Mouse (Mus musculus): ENCODE measurements around the gene Gm38119.
"Not testable (repeated sequence)": the region's sequence is repeated elsewhere in the genome, so short reads cannot be mapped to it uniquely, and the experiment has no call there.

Gene Gm38119

DNA sequence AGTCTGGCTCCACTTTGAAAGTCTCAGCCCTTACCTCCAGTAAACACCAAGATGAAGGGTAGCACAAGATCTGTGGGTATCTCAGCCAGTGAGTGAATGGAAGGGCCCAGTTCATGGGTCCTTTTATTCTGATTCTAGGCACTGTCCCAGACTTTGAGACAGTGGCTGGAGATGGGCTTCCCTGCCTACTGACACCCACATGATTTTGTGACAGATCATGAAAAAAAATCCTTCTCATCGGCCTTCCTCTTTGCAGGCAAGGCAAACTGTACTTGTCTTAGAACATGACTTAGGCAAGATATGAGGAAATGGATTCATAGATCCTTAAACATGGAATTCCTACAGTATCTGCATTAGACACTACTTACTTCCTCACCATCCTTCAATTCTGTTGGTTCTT lies at the start of gene Gm38119:
Gene Gm38119 (minus strand): TSS at position 101 of the 400 bp plus-strand sequence.
- DNase-seq (ENCODE audit: low spot score): no peak

DNA sequence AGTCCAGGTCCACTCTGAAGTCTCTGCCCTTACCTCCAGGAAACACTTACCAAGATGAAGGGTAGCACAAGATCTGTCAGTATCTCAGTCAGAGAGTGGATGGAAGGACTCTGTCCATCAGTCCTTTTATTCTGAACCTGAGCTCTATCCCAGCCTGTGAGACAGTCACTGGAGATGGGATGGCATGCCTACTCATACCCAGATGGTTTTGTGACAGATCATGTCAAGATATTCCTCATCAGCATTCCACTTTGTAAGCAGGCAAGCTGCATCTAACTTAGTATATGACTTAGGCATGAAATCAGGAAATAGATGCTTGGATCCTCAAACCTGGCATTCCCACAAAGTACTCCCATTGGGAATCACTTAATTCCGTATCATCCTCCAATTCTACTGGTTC lies 39.9 kb upstream of the Gm38119 start, which contains the start of gene Lce1i:
Gene Lce1i (minus strand): TSS at position 101 of the 400 bp plus-strand sequence.
- no peak for DNase-seq (ENCODE audit: low spot score)

- DNase-seq (ENCODE audit: low spot score): no peak
Observed at GRCm38 (mm10) chr3:92771573-92771972, 32.7 kb upstream of the Gm38119 start.

- DNase-seq (ENCODE audit: low spot score): no peak
Observed at GRCm38 (mm10) chr3:92764965-92765364, 26.1 kb upstream of the Gm38119 start, which contains the start of gene Lce1h. Lce1h (minus strand) TSS chr3:92765065.

- DNase-seq (ENCODE audit: low spot score): no peak
Observed at GRCm38 (mm10) chr3:92753197-92753596, 14.3 kb upstream of the Gm38119 start.

- DNase-seq (ENCODE audit: low spot score): no peak
Observed at GRCm38 (mm10) chr3:92752238-92752637, 13.3 kb upstream of the Gm38119 start, which contains the start of gene Lce1g. Lce1g (minus strand) TSS chr3:92752338.

GRCm38 (mm10) chr3:92722631-92723030 lies 16.3 kb downstream of the Gm38119 start:
- DNase-seq (ENCODE audit: low spot score): no peak

DNA sequence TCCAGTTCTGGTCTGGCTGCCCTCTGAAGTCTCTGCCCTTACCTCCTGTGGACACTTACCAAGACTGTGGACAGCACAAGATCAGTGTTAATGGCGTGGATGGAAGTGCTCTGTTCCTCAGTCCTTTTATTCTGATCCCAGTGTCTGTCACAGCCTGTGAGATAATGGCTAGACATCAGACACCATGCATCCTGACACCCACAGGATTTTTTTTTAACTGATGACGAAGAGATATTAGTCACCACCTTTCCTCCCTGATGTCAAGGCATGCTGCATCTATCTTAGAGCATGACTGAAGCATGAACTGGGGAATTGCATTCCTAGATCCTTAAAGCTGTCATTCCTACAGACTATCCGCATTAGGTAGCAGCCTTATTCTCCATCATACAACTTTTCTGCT lies 18.6 kb downstream of the Gm38119 start, which contains the start of gene Lce1f:
Gene Lce1f (minus strand): TSS at position 101 of the 400 bp plus-strand sequence.
- DNase-seq (ENCODE audit: low spot score): no peak

GRCm38 (mm10) chr3:92715122-92715521 lies 23.8 kb downstream of the Gm38119 start:
- DNase-seq (ENCODE audit: low spot score): no peak

DNA sequence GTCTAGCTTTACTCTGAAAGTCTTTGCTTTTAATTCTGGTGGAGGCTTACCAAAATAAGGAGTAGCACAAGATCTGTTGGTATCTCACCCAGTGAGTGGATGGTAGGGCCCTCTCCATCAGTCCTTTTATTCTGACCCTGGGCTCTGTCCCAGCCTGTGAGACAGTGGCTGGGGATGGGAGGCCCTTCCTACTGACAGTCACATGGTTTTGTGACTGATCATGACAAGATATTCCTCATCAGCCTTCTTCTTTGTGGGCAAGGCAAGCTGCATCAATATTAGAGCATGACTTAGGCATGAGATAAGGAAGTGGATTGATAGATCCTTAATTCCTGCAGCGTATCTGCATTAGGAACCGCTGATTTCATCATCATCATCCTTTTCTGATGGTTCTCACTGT lies 29.9 kb downstream of the Gm38119 start, which contains the start of gene Lce1e:
Gene Lce1e (minus strand): TSS at position 101 of the 400 bp plus-strand sequence.
- no peak for DNase-seq (ENCODE audit: low spot score)

DNA sequence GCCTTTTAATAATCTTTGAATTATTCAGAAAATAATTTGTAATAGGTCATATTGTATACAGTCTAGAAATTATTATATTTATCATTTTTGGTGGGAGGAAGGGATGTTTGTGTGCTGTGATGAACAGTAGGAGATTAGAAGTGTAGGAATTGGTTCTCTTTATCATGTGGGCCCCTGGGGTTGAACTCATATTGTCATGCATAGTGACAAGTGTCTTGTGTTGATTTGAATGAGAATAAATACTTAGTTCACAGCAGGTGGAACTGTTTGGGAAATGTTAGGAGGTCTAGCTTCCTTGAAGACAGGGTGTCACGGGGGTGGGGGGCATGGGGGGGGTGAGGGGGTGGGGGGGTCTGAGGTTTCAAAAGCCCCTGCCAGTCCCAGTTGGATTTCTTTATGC lies 44.3 kb downstream of the Gm38119 start:
- no peak for DNase-seq (ENCODE audit: low spot score)

DNA sequence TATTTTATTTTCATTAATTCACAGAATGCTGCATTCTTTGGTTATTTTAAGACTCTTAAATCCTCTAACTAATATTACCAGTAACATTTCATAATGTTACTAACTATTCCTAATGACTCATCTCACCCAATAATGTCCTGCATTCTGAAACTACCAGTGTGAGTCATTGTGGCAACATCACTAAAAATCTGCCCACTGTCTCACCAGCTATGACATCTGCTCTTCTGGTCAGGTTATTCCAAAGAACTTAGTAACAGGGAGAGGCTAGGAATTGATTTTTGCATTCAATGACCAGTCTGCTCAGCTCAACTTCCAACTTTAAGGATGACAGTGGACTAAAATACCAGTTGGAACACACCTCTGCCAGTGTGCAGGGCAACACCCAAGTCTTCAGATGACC lies 47.2 kb downstream of the Gm38119 start:
- no peak for DNase-seq (ENCODE audit: low spot score)

DNA sequence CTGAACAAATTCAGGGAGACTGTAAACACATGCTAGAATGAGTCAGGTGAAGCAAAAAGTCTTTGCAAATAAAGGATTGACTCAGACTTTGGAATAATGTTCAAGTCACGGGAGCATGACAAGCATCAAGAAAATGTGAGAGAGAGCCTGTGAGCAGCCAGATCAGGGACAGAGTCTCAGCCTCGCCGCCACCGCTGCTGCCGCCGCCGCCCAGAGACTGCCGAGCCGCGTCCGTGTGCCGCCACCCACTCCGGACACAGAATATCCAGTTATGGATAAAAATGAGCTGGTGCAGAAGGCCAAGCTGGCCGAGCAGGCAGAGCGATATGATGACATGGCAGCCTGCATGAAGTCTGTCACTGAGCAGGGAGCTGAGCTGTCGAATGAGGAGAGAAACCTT lies 49.7 kb downstream of the Gm38119 start:
- not testable (repeated sequence) for DNase-seq (ENCODE audit: low spot score)
